Mouse (Mus musculus) myocyte (in vitro differentiated cells): ENCODE data around the gene Cgref1. TPM values are rescaled to one million over a fixed set of nuclear protein-coding genes. Genes with fewer than 3 reads are reported as not detected.

Experiments
- H3K27me3 ChIP-seq: one replicate; pipeline ENCODE4 v1.6.1; 2011; ENCODE audit not compliant: control insufficient read depth, insufficient read depth, insufficient read length
- H3K36me3 ChIP-seq: one replicate; pipeline ENCODE4 v1.6.1; 2011; ENCODE audit not compliant: control insufficient read depth, insufficient read depth
- H3K4me2 ChIP-seq: one replicate; pipeline ENCODE4 v1.6.1; 2011; ENCODE audit warnings: low read depth, control low read depth
- H3K4me3 ChIP-seq: one replicate; pipeline ENCODE4 v1.5.1; 2011; ENCODE audit warnings: mild to moderate bottlenecking, control low read depth, moderate library complexity
- H3K79me2 ChIP-seq: one replicate; pipeline ENCODE4 v1.6.1; 2011; ENCODE audit not compliant: control insufficient read depth, insufficient read depth
- H3ac ChIP-seq: one replicate; pipeline ENCODE4 v1.6.1; 2011; ENCODE audit not compliant: control insufficient read depth, insufficient read length
- CEBPB ChIP-seq: IDR thresholded peaks from 2 replicates; pipeline ENCODE4 v1.6.1; 2011; ENCODE audit warnings: mild to moderate bottlenecking, moderate library complexity; ENCODE audit not compliant: poor library complexity, insufficient read depth, severe bottlenecking
- E2F4 ChIP-seq: IDR thresholded peaks from one replicate; pipeline ENCODE4 v1.6.1; 2011; ENCODE audit warnings: mild to moderate bottlenecking, control low read depth, moderate library complexity; ENCODE audit not compliant: insufficient read depth
- MAX ChIP-seq: IDR thresholded peaks from one replicate; pipeline ENCODE4 v1.6.1; 2011; ENCODE audit warnings: low read depth, mild to moderate bottlenecking, control low read depth
- MYOD1 ChIP-seq, 3 experiments: IDR thresholded peaks; one replicate each; pipeline ENCODE4 v1.6.1; 2011; ENCODE audit warnings: control low read depth in 2 of 3, low read depth in 2 of 3, mild to moderate bottlenecking in 2 of 3, moderate library complexity in 1 of 3; ENCODE audit not compliant: insufficient read length in 2 of 3, control insufficient read depth in 1 of 3
- MYOG ChIP-seq, 3 experiments: IDR thresholded peaks; one replicate each; pipeline ENCODE4 v1.6.1; 2011; ENCODE audit warnings: control low read depth in 2 of 3, low read depth in 2 of 3, mild to moderate bottlenecking in 2 of 3; ENCODE audit not compliant: insufficient read length in 2 of 3, control insufficient read depth in 1 of 3, insufficient read depth in 1 of 3
- POLR2A ChIP-seq: IDR thresholded peaks from one replicate; pipeline ENCODE4 v1.6.1; 2011; ENCODE audit warnings: low read depth, mild to moderate bottlenecking, control low read depth, moderate library complexity; ENCODE audit not compliant: insufficient read length
- POLR2AphosphoS2 ChIP-seq: IDR thresholded peaks from one replicate; pipeline ENCODE4 v1.6.1; 2011; ENCODE audit warnings: low read depth, control low read depth; ENCODE audit not compliant: insufficient read length
- REST ChIP-seq: IDR thresholded peaks from one replicate; pipeline ENCODE4 v1.6.1; 2011; ENCODE audit warnings: mild to moderate bottlenecking, control low read depth, moderate library complexity; ENCODE audit not compliant: insufficient read depth, insufficient read length
- SRF ChIP-seq: IDR thresholded peaks from one replicate; pipeline ENCODE4 v1.6.1; 2011; ENCODE audit warnings: low read depth; ENCODE audit not compliant: control insufficient read depth, insufficient read length
- TCF12 ChIP-seq: IDR thresholded peaks from one replicate; pipeline ENCODE4 v1.6.1; 2011; ENCODE audit warnings: mild to moderate bottlenecking, control low read depth; ENCODE audit not compliant: poor library complexity, insufficient read depth, severe bottlenecking
- TCF3 ChIP-seq: IDR thresholded peaks from one replicate; pipeline ENCODE4 v1.6.1; 2011; ENCODE audit warnings: low read depth, control low read depth; ENCODE audit not compliant: insufficient read length
- USF1 ChIP-seq: IDR thresholded peaks from one replicate; pipeline ENCODE4 v1.6.1; 2011; ENCODE audit warnings: low read depth, mild to moderate bottlenecking, control low read depth, moderate library complexity
- polyA plus RNA-seq: library from polyadenylated mRNA; unstranded; fragments of >200 nt; fragmentation: generic; extraction: Trizol; gene quantifications from one replicate; pipeline ENCODE4 v1.2.1, GENCODE M21; 2012; ENCODE audit warnings: missing spikeins

The Cgref1 gene
- polyA plus RNA-seq, 1 experiment: 26.2 TPM

DNA sequence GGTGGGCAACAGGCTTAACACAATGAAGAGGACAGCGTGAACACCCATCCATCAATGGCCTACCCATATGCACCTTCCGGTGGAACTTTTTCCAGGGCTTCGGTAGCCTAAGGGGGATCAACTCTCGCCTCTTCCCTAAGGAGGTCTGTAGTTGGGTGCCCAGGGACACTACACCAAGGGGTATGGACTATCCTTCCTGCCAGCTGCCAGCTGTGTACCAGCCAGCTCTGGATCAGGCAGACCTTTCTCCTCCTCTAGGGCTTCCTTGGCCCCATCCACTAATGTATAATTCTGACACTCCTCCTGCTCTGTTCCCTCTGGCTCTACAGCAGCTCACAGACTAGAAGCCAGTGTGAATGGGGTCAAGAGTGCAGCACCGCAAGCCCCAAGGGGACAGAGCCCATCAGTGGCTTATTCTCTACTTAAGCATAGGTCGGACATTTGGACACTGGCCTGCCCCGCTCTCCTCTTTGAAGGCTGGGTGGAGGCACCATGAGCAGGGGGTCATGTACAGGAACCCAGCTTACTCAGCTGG lies 31.2 kb downstream of the Cgref1 start:
- Histone ChIP-seq H3K4me2 (peak overlapping the region; percentile 63), H3K79me2 (no peaks in the 10 kb centered on the region), H3ac (no peak overlapping the region), H3K4me3 (peak overlapping the region; percentile 13), H3K36me3 (no peaks in the 10 kb centered on the region), H3K27me3 (no peaks in the 10 kb centered on the region)
- TF ChIP-seq SRF (no peak), MAX (no peak), E2F4 (no peak), TCF3 (no peak), MYOD1 (IDR thresholded peaks at IDR 0.05; ENCODE audit: control insufficient read depth in 1 of 3, insufficient read length in 2 of 3, low read depth in 2 of 3) (no peak), USF1 (no peak), POLR2AphosphoS2 (no peak)

DNA sequence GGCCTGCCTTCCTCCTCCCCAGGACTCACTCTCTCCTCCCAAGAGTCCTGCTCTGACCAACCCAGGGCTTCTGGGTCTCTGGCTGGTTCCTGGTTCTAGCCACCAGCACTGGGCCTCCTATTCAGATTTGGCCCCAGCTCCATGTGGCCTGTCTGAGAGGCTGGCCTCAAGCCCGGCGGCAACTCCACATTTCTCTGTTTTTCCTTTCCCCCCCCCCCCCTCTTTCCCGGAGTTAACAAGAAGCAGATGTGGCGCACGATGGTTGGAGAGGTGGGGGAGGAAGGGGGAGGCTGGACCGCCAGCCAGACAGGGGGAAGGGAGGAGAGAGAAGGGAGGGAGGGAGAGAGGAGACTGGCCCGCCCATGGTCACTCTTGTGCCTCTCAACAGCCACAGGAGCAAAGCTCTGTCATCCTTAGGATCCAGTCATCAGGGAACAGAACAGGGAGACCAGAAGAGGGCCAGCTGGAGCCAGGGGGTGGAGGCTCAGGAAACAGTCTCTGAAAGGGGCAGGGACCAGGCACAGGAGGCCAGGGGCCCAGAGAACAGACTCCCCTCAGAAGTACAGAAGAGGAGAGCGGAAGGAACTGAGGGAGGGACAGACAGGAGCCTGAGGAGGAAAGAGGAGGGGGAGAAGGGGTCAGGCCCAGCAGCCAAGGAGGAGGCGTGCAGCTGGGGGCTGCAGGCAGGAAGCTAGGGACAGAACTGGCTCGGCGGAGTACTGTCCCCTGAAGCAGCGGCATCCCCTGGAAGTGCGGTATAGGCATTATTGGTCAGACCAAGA lies 32.1 kb downstream of the Cgref1 start, which contains the start of gene Emilin1:
Emilin1 (plus strand) TSS at position 343 of the 782 bp plus-strand sequence.
- Histone ChIP-seq H3K4me2 (peak within 1 kb of the TSS; percentile 63), H3K79me2 (no peaks in the 10 kb centered on the region), H3K27me3 (no peaks in the 10 kb centered on the region), H3K36me3 (no peaks in the 10 kb centered on the region), H3ac (no peak within 1 kb of the TSS), H3K4me3 (peak within 1 kb of the TSS; percentile 13)
- no peak for TF ChIP-seq POLR2A

DNA sequence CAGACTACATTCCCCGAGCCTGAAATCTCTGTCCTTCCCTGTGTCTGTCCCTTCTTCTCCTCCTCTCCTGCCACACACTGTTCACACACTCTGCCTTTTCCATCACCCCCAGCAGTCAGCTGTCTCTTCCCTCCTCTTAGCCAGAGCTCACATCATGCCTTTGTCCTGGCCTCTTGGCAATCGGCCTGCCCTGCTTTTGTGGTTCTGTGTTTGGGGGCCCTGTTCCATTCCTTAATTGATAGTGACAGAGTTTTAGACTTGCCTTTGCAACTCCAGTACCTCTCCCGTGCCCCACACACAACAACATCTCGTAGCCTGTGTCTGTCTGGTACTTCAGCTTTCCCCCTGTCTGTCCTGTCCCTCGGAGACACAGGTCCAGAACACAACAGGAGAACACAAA lies 33.2 kb downstream of the Cgref1 start:
- Histone ChIP-seq H3K4me3 (no peak overlapping the region), H3ac (no peak overlapping the region), H3K79me2 (peaks cover 2% of the 10 kb centered on the region), H3K36me3 (no peaks in the 10 kb centered on the region), H3K4me2 (peak overlapping the region; percentile 42), H3K27me3 (no peaks in the 10 kb centered on the region)
- TF ChIP-seq MYOD1 (IDR thresholded peaks at IDR 0.05; ENCODE audit: control insufficient read depth in 1 of 3, insufficient read length in 2 of 3, low read depth in 2 of 3): peak in 1 of 3 experiments; percentile 5
- no peak for TF ChIP-seq TCF12

GRCm38 (mm10) chr5:30910481-30910880 lies 34.9 kb downstream of the Cgref1 start:
- Histone ChIP-seq H3ac (no peak overlapping the region), H3K27me3 (no peaks in the 10 kb centered on the region)

GRCm38 (mm10) chr5:30909863-30910262 lies 35.5 kb downstream of the Cgref1 start:
- no peak overlapping the region for H3K4me2 ChIP-seq

More at GRCm38 (mm10) chr5:30910481-30910880, 34.9 kb downstream of the Cgref1 start:
- H3K4me3 ChIP-seq: no peak overlapping the region
- no peak for TF ChIP-seq E2F4
- TF ChIP-seq CEBPB: 0 out of 2 replicates have a peak, but pooled peaks have one; percentile 38
- no peak for TF ChIP-seq REST
- H3K79me2 ChIP-seq: peaks cover 18% of the 10 kb centered on the region
- no peaks in the 10 kb centered on the region for H3K36me3 ChIP-seq
- H3K4me2 ChIP-seq: no peak overlapping the region

DNA sequence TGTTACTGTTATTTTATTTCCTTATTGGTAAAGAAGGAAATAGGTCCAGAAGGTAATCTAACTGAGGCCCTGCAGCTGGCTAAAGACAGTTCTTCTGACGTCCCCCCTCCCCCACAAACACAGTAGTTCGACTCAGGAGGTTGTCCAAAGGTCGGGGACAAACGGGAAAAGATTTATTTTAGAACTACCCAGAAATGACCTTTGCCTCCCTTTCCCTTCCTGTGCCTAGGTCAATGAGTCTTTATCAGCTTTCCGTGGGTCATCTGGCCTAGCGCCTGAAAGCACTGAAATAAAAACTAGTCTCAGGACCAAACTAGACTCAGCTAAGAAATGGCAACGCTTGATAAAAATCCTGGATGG lies 36.1 kb downstream of the Cgref1 start:
- peaks cover 22% of the 10 kb centered on the region for H3K79me2 ChIP-seq
- H3K4me3 ChIP-seq: no peak overlapping the region
- H3K27me3 ChIP-seq: no peaks in the 10 kb centered on the region
- no peak for TF ChIP-seq POLR2AphosphoS2
- no peak for TF ChIP-seq MYOD1 (IDR thresholded peaks at IDR 0.05; ENCODE audit: control insufficient read depth in 1 of 3, insufficient read length in 2 of 3, low read depth in 2 of 3)
- no peak for TF ChIP-seq TCF12
- TF ChIP-seq POLR2A: no peak
- TF ChIP-seq MYOG (IDR thresholded peaks at IDR 0.05; ENCODE audit: control insufficient read depth in 1 of 3, insufficient read depth in 1 of 3, insufficient read length in 2 of 3, low read depth in 2 of 3): no peak
- TF ChIP-seq TCF3: no peak
- no peak for TF ChIP-seq CEBPB
- H3ac ChIP-seq: no peak overlapping the region
- H3K4me2 ChIP-seq: no peak overlapping the region
- H3K36me3 ChIP-seq: no peaks in the 10 kb centered on the region

More at GRCm38 (mm10) chr5:30909863-30910262, 35.5 kb downstream of the Cgref1 start:
- peaks cover 22% of the 10 kb centered on the region for H3K79me2 ChIP-seq
- TF ChIP-seq E2F4: no peak
- no peak for TF ChIP-seq USF1
- TF ChIP-seq TCF12: no peak
- TF ChIP-seq SRF: no peak
- no peak for TF ChIP-seq TCF3
- TF ChIP-seq CEBPB: no peak
- no peak for TF ChIP-seq MYOD1 (IDR thresholded peaks at IDR 0.05; ENCODE audit: control insufficient read depth in 1 of 3, insufficient read length in 2 of 3, low read depth in 2 of 3)
- TF ChIP-seq POLR2AphosphoS2: no peak
- no peak for TF ChIP-seq REST
- no peak for TF ChIP-seq MAX
- TF ChIP-seq MYOG (IDR thresholded peaks at IDR 0.05; ENCODE audit: control insufficient read depth in 1 of 3, insufficient read depth in 1 of 3, insufficient read length in 2 of 3, low read depth in 2 of 3): no peak
- no peak for TF ChIP-seq POLR2A
- no peaks in the 10 kb centered on the region for H3K36me3 ChIP-seq
- H3K27me3 ChIP-seq: no peaks in the 10 kb centered on the region
- H3ac ChIP-seq: no peak overlapping the region
- no peak overlapping the region for H3K4me3 ChIP-seq
